Mouse (Mus musculus) hindbrain, embryonic 12.5 days (tissue): Measurements from ENCODE around the gene Samd4. TPM values are rescaled to one million over a fixed set of nuclear protein-coding genes. Genes with fewer than 3 reads are reported as not detected.
A peak's percentile ranks its signal among the peaks of the same experiment; 100 is the strongest.

Experiments
- ATAC-seq: fragments of 200-750 bp; cut with Nextera tagmentation; 2 replicates; pipeline ENCODE4 v1.8.0; 2017; ENCODE audit warnings: moderate TSS enrichment; ENCODE audit not compliant: low FRiP score
- H3K27ac ChIP-seq: fragments of 300-500 bp; sonication (generic); 2 replicates; pipeline ENCODE4 v1.5.1; 2016; ENCODE audit warnings: mild to moderate bottlenecking
- H3K27me3 ChIP-seq: fragments of 300-500 bp; sonication (generic); 2 replicates; pipeline ENCODE4 v1.6.1; 2016; ENCODE audit warnings: mild to moderate bottlenecking
- H3K36me3 ChIP-seq: fragments of 300-500 bp; sonication (generic); 2 replicates; pipeline ENCODE4 v1.6.1; 2016; ENCODE audit warnings: mild to moderate bottlenecking
- H3K4me1 ChIP-seq: fragments of 300-500 bp; sonication (generic); 2 replicates; pipeline ENCODE4 v1.6.1; 2016
- H3K4me2 ChIP-seq: fragments of 300-500 bp; sonication (generic); replicated peaks from 2 replicates; pipeline ENCODE4 v1.6.1; 2016; ENCODE audit warnings: mild to moderate bottlenecking
- H3K4me3 ChIP-seq: fragments of 300-500 bp; sonication (generic); 2 replicates; pipeline ENCODE4 v1.5.1; 2016; ENCODE audit warnings: mild to moderate bottlenecking
- H3K9ac ChIP-seq: fragments of 300-500 bp; sonication (generic); 2 replicates; pipeline ENCODE4 v1.6.1; 2016; ENCODE audit warnings: mild to moderate bottlenecking, moderate library complexity
- H3K9me3 ChIP-seq: fragments of 300-500 bp; sonication (generic); replicated peaks from 2 replicates; pipeline ENCODE4 v1.6.1; 2016; ENCODE audit warnings: mild to moderate bottlenecking
- WGBS: fragments of 180-500 bp; shearing (Covaris S2); methylation state at CpG from one replicate; pipeline ENCODE4 v1.1.7; 2016; 5-methylcytosine and 5-hydroxymethylcytosine counted together
- polyA plus RNA-seq: library from polyadenylated mRNA; unstranded; fragments of >200 nt; fragmentation: Nextera tagmentation; extraction: Ambion mirVana; gene quantifications from 2 replicates; pipeline ENCODE4 v1.2.1, GENCODE M21; 2016

Samd4 gene
- polyA plus RNA-seq, 1 experiment from 2014 or later = 7.0 TPM

GRCm38 (mm10) chr14:47086123-47086522 lies 203.5 kb downstream of the Samd4 start:
- Histone ChIP-seq H3K27me3 (no peaks in the 10 kb centered on the region), H3K4me1 (peaks cover 7% of the 10 kb centered on the region), H3K4me3 (no peak overlapping the region), H3K27ac (no peak overlapping the region), H3K9me3 (no peaks in the 10 kb centered on the region), H3K9ac (no peak overlapping the region), H3K4me2 (no peak overlapping the region), H3K36me3 (no peaks in the 10 kb centered on the region)
- 70% methylated on average over 3 of the region's 3 CpGs for WGBS
- no peak for ATAC-seq

- Histone ChIP-seq H3K9me3 (no peaks in the 10 kb centered on the region), H3K36me3 (no peaks in the 10 kb centered on the region), H3K27ac (no peak overlapping the region), H3K4me3 (peak overlapping the region; percentile 29), H3K9ac (peak overlapping the region; percentile 54; the same call in 1 of the 2 replicates), H3K4me1 (peaks cover 7% of the 10 kb centered on the region), H3K27me3 (no peaks in the 10 kb centered on the region), H3K4me2 (peak overlapping the region; percentile 70)
- WGBS = 5% methylated on average over 16 of the region's 16 CpGs
- ATAC-seq = peak; percentile 90
Observed at GRCm38 (mm10) chr14:47086743-47087142, 204.1 kb downstream of the Samd4 start.

GRCm38 (mm10) chr14:47087182-47087581 lies 204.5 kb downstream of the Samd4 start:
- peaks cover 7% of the 10 kb centered on the region for H3K4me1 ChIP-seq
- H3K9me3 ChIP-seq = no peaks in the 10 kb centered on the region
- peak overlapping the region; percentile 29 for H3K4me3 ChIP-seq
- peak overlapping the region; percentile 70 for H3K4me2 ChIP-seq
- no peak overlapping the region for H3K9ac ChIP-seq
- ATAC-seq = peak; percentile 58
- H3K36me3 ChIP-seq = no peaks in the 10 kb centered on the region
- H3K27ac ChIP-seq = no peak overlapping the region
- WGBS = 33% methylated on average over 5 of the region's 5 CpGs
- H3K27me3 ChIP-seq = no peaks in the 10 kb centered on the region

GRCm38 (mm10) chr14:47087669-47088250 lies 205.1 kb downstream of the Samd4 start:
- H3K4me2 ChIP-seq = no peak overlapping the region
- no peaks in the 10 kb centered on the region for H3K36me3 ChIP-seq
- H3K9ac ChIP-seq = no peak overlapping the region
- H3K9me3 ChIP-seq = no peaks in the 10 kb centered on the region
- H3K27ac ChIP-seq = no peak overlapping the region
- no peak overlapping the region for H3K4me3 ChIP-seq
- WGBS = 88% methylated on average over 12 of the region's 12 CpGs
- peak; percentile 17; the same call in 1 of the 2 replicates for ATAC-seq
- no peaks in the 10 kb centered on the region for H3K27me3 ChIP-seq
- peaks cover 7% of the 10 kb centered on the region for H3K4me1 ChIP-seq

- Histone ChIP-seq H3K27me3 (no peaks in the 10 kb centered on the region), H3K9ac (no peak overlapping the region), H3K4me3 (no peak overlapping the region), H3K4me2 (no peak overlapping the region), H3K9me3 (no peaks in the 10 kb centered on the region), H3K36me3 (no peaks in the 10 kb centered on the region), H3K27ac (no peak overlapping the region), H3K4me1 (peaks cover 7% of the 10 kb centered on the region)
- 59% methylated on average over 1 of the region's 1 CpGs for WGBS
- ATAC-seq = no peak
Observed at GRCm38 (mm10) chr14:47088339-47088738, 205.7 kb downstream of the Samd4 start.

- Histone ChIP-seq H3K4me2 (no peak overlapping the region), H3K9me3 (no peaks in the 10 kb centered on the region), H3K27ac (no peak overlapping the region), H3K4me1 (peaks cover 10% of the 10 kb centered on the region), H3K9ac (no peak overlapping the region), H3K27me3 (no peaks in the 10 kb centered on the region), H3K36me3 (no peaks in the 10 kb centered on the region), H3K4me3 (no peak overlapping the region)
- WGBS = 79% methylated on average over 5 of the region's 6 CpGs
- ATAC-seq = no peak
Observed at GRCm38 (mm10) chr14:47089153-47089552, 206.5 kb downstream of the Samd4 start.

- Histone ChIP-seq H3K9me3 (no peaks in the 10 kb centered on the region), H3K27me3 (no peaks in the 10 kb centered on the region), H3K4me1 (peaks cover 6% of the 10 kb centered on the region), H3K27ac (no peak overlapping the region), H3K36me3 (no peaks in the 10 kb centered on the region), H3K4me2 (no peak overlapping the region), H3K9ac (no peak overlapping the region), H3K4me3 (no peak overlapping the region)
- 94% methylated on average over 6 of the region's 6 CpGs for WGBS
- no peak for ATAC-seq
Observed at GRCm38 (mm10) chr14:47091908-47092307, 209.3 kb downstream of the Samd4 start.

- 76% methylated on average over 16 of the region's 16 CpGs for WGBS
- ATAC-seq = no peak
- no peak overlapping the region for H3K4me2 ChIP-seq
- no peaks in the 10 kb centered on the region for H3K36me3 ChIP-seq
- no peak overlapping the region for H3K9ac ChIP-seq
- no peak overlapping the region for H3K4me3 ChIP-seq
- no peaks in the 10 kb centered on the region for H3K9me3 ChIP-seq
- H3K4me1 ChIP-seq = peaks cover 2% of the 10 kb centered on the region; the same call in 1 of the 2 replicates
- no peaks in the 10 kb centered on the region for H3K27me3 ChIP-seq
- H3K27ac ChIP-seq = no peak overlapping the region
Observed at GRCm38 (mm10) chr14:47093355-47093792, 210.7 kb downstream of the Samd4 start.

GRCm38 (mm10) chr14:47095036-47095435 lies 212.4 kb downstream of the Samd4 start:
- 91% methylated on average over 3 of the region's 3 CpGs for WGBS

GRCm38 (mm10) chr14:47096357-47096756 lies 213.7 kb downstream of the Samd4 start:
- Histone ChIP-seq H3K4me2 (no peak overlapping the region), H3K27me3 (no peaks in the 10 kb centered on the region), H3K4me3 (no peak overlapping the region), H3K9ac (no peak overlapping the region), H3K4me1 (peaks cover 2% of the 10 kb centered on the region; the same call in 1 of the 2 replicates), H3K36me3 (no peaks in the 10 kb centered on the region), H3K27ac (no peak overlapping the region), H3K9me3 (no peaks in the 10 kb centered on the region)
- WGBS = 89% methylated on average over 5 of the region's 5 CpGs
- no peak for ATAC-seq

More at GRCm38 (mm10) chr14:47095036-47095435, 212.4 kb downstream of the Samd4 start:
- Histone ChIP-seq H3K4me2 (no peak overlapping the region), H3K9ac (no peak overlapping the region), H3K9me3 (no peaks in the 10 kb centered on the region), H3K27ac (no peak overlapping the region), H3K27me3 (no peaks in the 10 kb centered on the region), H3K4me3 (no peak overlapping the region), H3K36me3 (no peaks in the 10 kb centered on the region), H3K4me1 (peaks cover 2% of the 10 kb centered on the region; the same call in 1 of the 2 replicates)
- no peak for ATAC-seq

- WGBS = 37% methylated on average over 19 of the region's 19 CpGs
- Histone ChIP-seq H3K27me3 (no peaks in the 10 kb centered on the region), H3K9me3 (no peaks in the 10 kb centered on the region), H3K4me3 (no peak overlapping the region), H3K9ac (no peak overlapping the region; the same call in 1 of the 2 replicates), H3K4me1 (peaks cover 4% of the 10 kb centered on the region; the same call in 1 of the 2 replicates), H3K4me2 (no peak overlapping the region; the same call in 1 of the 2 replicates), H3K36me3 (no peaks in the 10 kb centered on the region), H3K27ac (no peak overlapping the region)
- ATAC-seq = no peak
Observed at GRCm38 (mm10) chr14:47104246-47105173, 221.9 kb downstream of the Samd4 start.

GRCm38 (mm10) chr14:47105174-47105557 lies 222.5 kb downstream of the Samd4 start:
- H3K9me3 ChIP-seq = no peaks in the 10 kb centered on the region
- ATAC-seq = no peak
- 81% methylated on average over 3 of the region's 3 CpGs for WGBS
- H3K9ac ChIP-seq = no peak overlapping the region
- H3K27ac ChIP-seq = no peak overlapping the region
- peaks cover 4% of the 10 kb centered on the region; the same call in 1 of the 2 replicates for H3K4me1 ChIP-seq
- no peaks in the 10 kb centered on the region for H3K36me3 ChIP-seq
- H3K4me2 ChIP-seq = no peak overlapping the region
- H3K4me3 ChIP-seq = no peak overlapping the region
- no peaks in the 10 kb centered on the region for H3K27me3 ChIP-seq
